Mouse (Mus musculus): ENCODE results near the gene Nat8f4. TPM values are rescaled to one million over a fixed set of nuclear protein-coding genes. Genes with fewer than 3 reads are reported as not detected.
"Not testable (repeated sequence)": the region's sequence is repeated elsewhere in the genome, so short reads cannot be mapped to it uniquely, and the experiment has no call there.

Gene Nat8f4
- polyA plus RNA-seq, 1 experiment: 0.09 TPM

- no peak for TF ChIP-seq GATA1 (IDR thresholded peaks at IDR 0.05; ENCODE audit: low read length)
These were observed 3.7 kb upstream of the Nat8f4 start for GRCm38 (mm10) chr6:85908341-85908740.

- TF ChIP-seq GATA1 (IDR thresholded peaks at IDR 0.05; ENCODE audit: low read length): no peak
These were observed 2.4 kb downstream of the Nat8f4 start for GRCm38 (mm10) chr6:85902303-85902702.

- no peak for TF ChIP-seq GATA1 (IDR thresholded peaks at IDR 0.05; ENCODE audit: low read length)
These were observed 15.7 kb downstream of the Nat8f4 start for GRCm38 (mm10) chr6:85888961-85889360.

GRCm38 (mm10) chr6:85884311-85884710, 20.4 kb downstream of the Nat8f4 start:
- TF ChIP-seq GATA1 (IDR thresholded peaks at IDR 0.05; ENCODE audit: low read length): no peak

DNA sequence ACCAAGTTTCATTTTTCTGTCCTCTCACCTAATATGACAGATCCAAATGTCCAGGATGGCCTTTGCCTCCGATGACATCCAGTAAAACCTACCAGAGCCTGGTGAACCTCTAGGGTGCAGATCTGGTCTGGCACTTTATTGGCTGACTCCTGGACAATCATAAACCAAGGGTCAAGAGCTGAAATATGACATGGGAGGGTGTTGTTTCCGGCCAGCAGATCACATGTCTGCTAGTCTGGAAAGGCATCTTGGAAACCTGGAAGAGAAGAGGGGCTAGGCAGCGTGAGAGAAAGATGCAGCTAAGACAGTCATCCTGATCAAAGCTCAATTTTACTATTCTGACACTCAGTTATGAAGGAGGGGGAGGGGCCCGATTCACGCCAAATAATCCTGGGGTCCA, 35.7 kb downstream of the Nat8f4 start, which contains the start of gene Nat8f2:
Nat8f2 (minus strand) TSS at position 153 of the 400 bp plus-strand sequence.
- not testable (repeated sequence) for TF ChIP-seq GATA1 (IDR thresholded peaks at IDR 0.05; ENCODE audit: low read length)

DNA sequence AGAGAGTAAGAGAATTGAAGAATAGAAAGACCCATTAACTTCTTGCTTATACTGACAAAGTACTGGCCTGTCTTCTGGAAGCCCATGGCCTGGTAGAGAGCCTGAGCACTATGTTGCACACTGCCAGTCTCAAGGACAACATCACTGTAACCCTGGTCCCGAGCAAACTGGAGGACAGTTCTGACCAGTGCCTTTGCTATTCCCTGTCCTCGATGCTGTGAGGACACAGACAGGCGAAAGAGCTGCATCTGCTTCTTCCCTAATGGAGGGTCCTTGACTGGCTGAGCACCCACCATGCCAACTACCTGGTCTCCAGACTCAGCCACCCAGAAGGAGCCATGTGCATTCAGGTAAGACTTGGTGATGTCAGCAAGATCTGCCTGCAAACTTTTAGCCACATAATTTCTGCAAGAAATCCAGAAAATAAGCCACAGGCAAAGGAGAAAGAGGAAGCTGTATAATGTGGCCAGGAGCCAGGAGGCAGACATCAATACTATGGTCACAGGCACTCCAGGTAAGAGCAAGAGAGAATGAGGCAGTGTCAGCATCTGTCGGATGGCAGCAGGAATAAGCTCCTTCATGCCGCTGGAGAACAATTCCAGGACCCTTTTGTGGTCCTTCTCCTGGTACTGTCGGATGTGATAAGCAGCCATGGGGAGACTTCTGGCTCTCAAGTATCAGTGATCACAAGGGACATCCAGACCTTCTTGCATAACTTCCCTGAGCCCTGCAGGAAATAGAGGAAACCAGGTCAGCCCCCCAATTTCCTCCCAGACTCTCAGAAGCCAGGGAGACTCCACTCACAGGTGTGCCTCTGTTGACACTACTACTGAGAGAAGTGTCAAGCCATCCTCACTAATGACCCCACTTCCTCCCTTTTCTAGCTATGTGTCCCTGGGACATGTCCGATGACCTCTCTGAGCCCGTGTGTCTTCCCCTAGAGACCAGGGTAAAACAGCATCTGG, 36.7 kb downstream of the Nat8f4 start:
- TF ChIP-seq GATA1 (IDR thresholded peaks at IDR 0.05; ENCODE audit: low read length): no peak

- TF ChIP-seq GATA1 (IDR thresholded peaks at IDR 0.05; ENCODE audit: low read length): no peak
These were observed 40.8 kb downstream of the Nat8f4 start for GRCm38 (mm10) chr6:85863840-85864239.

GRCm38 (mm10) chr6:85863136-85863535, 41.5 kb downstream of the Nat8f4 start:
- no peak for TF ChIP-seq GATA1 (IDR thresholded peaks at IDR 0.05; ENCODE audit: low read length)

GRCm38 (mm10) chr6:85862565-85862964, 42.1 kb downstream of the Nat8f4 start:
- TF ChIP-seq GATA1 (IDR thresholded peaks at IDR 0.05; ENCODE audit: low read length): no peak

DNA sequence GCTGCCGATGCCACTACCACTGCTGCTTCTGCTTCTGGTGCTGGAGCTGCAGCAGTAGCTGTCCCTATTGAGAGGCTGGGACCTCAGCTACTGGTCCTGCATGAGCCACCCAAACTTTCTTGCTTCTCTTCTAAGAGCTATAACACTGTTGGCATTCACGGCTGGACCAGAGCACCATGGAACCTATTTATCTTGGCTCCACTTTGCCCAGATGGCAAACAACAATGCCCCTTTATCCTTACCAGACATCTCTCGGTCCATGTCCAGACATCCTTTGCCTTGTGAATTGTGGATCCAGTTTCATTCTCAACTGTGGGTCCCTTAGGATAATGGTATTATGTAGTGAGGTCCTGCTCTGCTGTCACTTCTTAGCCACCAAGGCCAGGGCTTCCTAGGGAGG, 43.4 kb downstream of the Nat8f4 start:
- TF ChIP-seq GATA1 (IDR thresholded peaks at IDR 0.05; ENCODE audit: low read length): no peak

GRCm38 (mm10) chr6:85856194-85856678, 48.4 kb downstream of the Nat8f4 start:
- TF ChIP-seq GATA1 (IDR thresholded peaks at IDR 0.05; ENCODE audit: low read length): no peak

- no peak for TF ChIP-seq GATA1 (IDR thresholded peaks at IDR 0.05; ENCODE audit: low read length)
These were observed 51.2 kb downstream of the Nat8f4 start for GRCm38 (mm10) chr6:85853481-85853880.

GRCm38 (mm10) chr6:85851062-85851773, 53.5 kb downstream of the Nat8f4 start:
- TF ChIP-seq GATA1 (IDR thresholded peaks at IDR 0.05; ENCODE audit: low read length): no peak

DNA sequence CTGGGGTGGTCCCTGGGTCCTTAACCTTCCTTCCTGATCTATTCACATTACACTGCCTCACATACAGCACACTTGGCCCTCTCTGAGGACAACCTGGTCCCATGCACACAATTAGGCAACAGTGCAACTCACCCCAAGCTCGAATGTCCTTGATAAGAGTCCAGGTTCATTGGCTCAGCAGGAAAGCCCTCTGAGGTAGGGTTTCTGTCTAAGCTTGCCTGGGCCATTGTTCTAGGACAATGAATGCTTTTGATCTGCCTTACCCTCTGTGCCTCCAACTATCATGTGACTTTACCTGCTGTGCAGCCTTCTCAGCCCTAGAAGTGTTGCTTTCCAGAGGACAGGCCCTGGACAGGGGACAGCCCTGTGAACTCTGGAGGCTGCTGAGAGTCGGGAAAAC, 55.4 kb downstream of the Nat8f4 start:
- TF ChIP-seq GATA1 (IDR thresholded peaks at IDR 0.05; ENCODE audit: low read length): no peak

Other genes starting within 250 kb of the Nat8f4 start
- gene Nat8f7, start 191.7 kb downstream of the Nat8f4 start, polyA plus RNA-seq (2012): not detected in 2 replicates
- not detected in 2 replicates for gene Nat8f3, start 139.1 kb downstream of the Nat8f4 start, polyA plus RNA-seq (2012)
- gene Nat8f6, start 83.9 kb downstream of the Nat8f4 start, polyA plus RNA-seq (2012): not detected in 2 replicates
- gene Nat8f5, start 83.9 kb downstream of the Nat8f4 start, polyA plus RNA-seq (2012): not detected in 2 replicates
- gene Nat8, start 72.8 kb downstream of the Nat8f4 start, polyA plus RNA-seq (2012): not detected in 2 replicates
- gene Nat8f2, start 35.7 kb downstream of the Nat8f4 start, polyA plus RNA-seq (2012): not detected in 2 replicates
- 5.7 and 7.1 TPM in 2 replicates for gene Tprkb, start 7.0 kb upstream of the Nat8f4 start, polyA plus RNA-seq (2012)
- gene Nat8f1, start 10.8 kb upstream of the Nat8f4 start, polyA plus RNA-seq (2012): 0.33 and 1.0 TPM in 2 replicates
- 54.4 and 73.5 TPM in 2 replicates for gene Dusp11, start 56.8 kb upstream of the Nat8f4 start, polyA plus RNA-seq (2012)
- not detected in 2 replicates for gene Figla, start 111.3 kb upstream of the Nat8f4 start, polyA plus RNA-seq (2012)
- gene Add2, start 123.8 kb upstream of the Nat8f4 start, polyA plus RNA-seq (2012): 109 and 115 TPM in 2 replicates